Mouse (Mus musculus): ENCODE data around the gene Far2. TPM values are rescaled to one million over a fixed set of nuclear protein-coding genes. Genes with fewer than 3 reads are reported as not detected.

The Far2 gene
- polyA plus RNA-seq, 1 experiment, result 0.37 TPM

GRCm38 (mm10) chr6:148132314-148132713 lies 85.3 kb downstream of the Far2 start:
- no peak for TF ChIP-seq EP300 (IDR thresholded peaks at IDR 0.05; ENCODE audit: insufficient read depth, low read depth, low read length)
- no peak for TF ChIP-seq POLR2A (IDR thresholded peaks at IDR 0.05; ENCODE audit: insufficient read depth, low read length)
- TF ChIP-seq CTCF (IDR thresholded peaks at IDR 0.05; ENCODE audit: low read depth, low read length), result no peak
- no peak overlapping the region for H3K9ac ChIP-seq (ENCODE audit: low read depth, poor library complexity, severe bottlenecking)
- H3K9me3 ChIP-seq (replicated peaks; ENCODE audit: control insufficient read depth, insufficient read depth, low read length, poor library complexity, severe bottlenecking), result peaks cover 7% of the 10 kb centered on the region; the same call in 1 of the 2 replicates
- H3K27ac ChIP-seq (ENCODE audit: insufficient read depth, low read length), result no peak overlapping the region
- H3K4me1 ChIP-seq (ENCODE audit: control insufficient read depth, insufficient read depth, low read length), result no peaks in the 10 kb centered on the region
- no peak overlapping the region for H3K4me3 ChIP-seq (ENCODE audit: low read depth, low read length)
- H3K27me3 ChIP-seq (ENCODE audit: control insufficient read depth, insufficient read depth, low read length, poor library complexity, severe bottlenecking), result no peaks in the 10 kb centered on the region
- H3K36me3 ChIP-seq (ENCODE audit: control insufficient read depth, insufficient read depth, low read length, poor library complexity, severe bottlenecking), result no peaks in the 10 kb centered on the region

- Histone ChIP-seq H3K27ac (ENCODE audit: insufficient read depth, low read length) (no peak overlapping the region), H3K9ac (ENCODE audit: low read depth, poor library complexity, severe bottlenecking) (no peak overlapping the region), H3K4me1 (ENCODE audit: control insufficient read depth, insufficient read depth, low read length) (no peaks in the 10 kb centered on the region), H3K9me3 (replicated peaks; ENCODE audit: control insufficient read depth, insufficient read depth, low read length, poor library complexity, severe bottlenecking) (peaks cover 7% of the 10 kb centered on the region; the same call in 1 of the 2 replicates), H3K36me3 (ENCODE audit: control insufficient read depth, insufficient read depth, low read length, poor library complexity, severe bottlenecking) (no peaks in the 10 kb centered on the region), H3K4me3 (ENCODE audit: low read depth, low read length) (no peak overlapping the region), H3K27me3 (ENCODE audit: control insufficient read depth, insufficient read depth, low read length, poor library complexity, severe bottlenecking) (no peaks in the 10 kb centered on the region)
- TF ChIP-seq POLR2A (IDR thresholded peaks at IDR 0.05; ENCODE audit: insufficient read depth, low read length) (no peak), EP300 (IDR thresholded peaks at IDR 0.05; ENCODE audit: insufficient read depth, low read depth, low read length) (no peak), CTCF (IDR thresholded peaks at IDR 0.05; ENCODE audit: low read depth, low read length) (no peak)
These were observed 86.5 kb downstream of the Far2 start for GRCm38 (mm10) chr6:148133536-148133935.

DNA sequence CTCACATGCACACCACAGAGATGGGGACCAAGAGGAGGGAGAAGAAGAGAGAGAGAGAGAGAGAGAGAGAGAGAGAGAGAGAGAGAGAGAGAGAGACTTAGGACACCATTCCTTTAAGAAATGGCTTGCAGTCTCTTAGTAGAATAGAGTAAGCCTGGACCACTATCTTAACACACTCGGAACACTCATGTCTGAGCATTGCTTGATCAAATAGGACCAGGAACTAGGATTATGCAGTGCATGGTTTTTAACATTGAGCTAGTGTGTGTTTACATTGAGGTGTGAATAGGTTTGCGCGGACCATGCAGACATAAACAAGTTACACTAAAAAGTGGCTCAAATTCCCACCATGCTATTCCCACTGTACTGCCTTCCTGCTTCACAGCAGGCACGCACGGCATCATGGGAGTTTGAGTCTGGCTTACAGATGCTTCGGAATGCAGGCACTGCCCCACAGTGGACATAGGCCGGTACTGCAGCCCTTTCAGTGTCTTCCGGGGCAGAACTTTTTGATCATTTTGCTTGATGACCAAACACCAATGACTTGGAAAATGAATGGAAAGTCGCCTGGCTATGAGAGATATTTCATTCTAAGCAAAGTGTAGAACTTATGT lies 88.8 kb downstream of the Far2 start:
- Histone ChIP-seq H3K9ac (ENCODE audit: low read depth, poor library complexity, severe bottlenecking) (no peak overlapping the region), H3K4me3 (ENCODE audit: low read depth, low read length) (no peak overlapping the region), H3K9me3 (replicated peaks; ENCODE audit: control insufficient read depth, insufficient read depth, low read length, poor library complexity, severe bottlenecking) (no peaks in the 10 kb centered on the region), H3K4me1 (ENCODE audit: control insufficient read depth, insufficient read depth, low read length) (no peaks in the 10 kb centered on the region), H3K27me3 (ENCODE audit: control insufficient read depth, insufficient read depth, low read length, poor library complexity, severe bottlenecking) (no peaks in the 10 kb centered on the region), H3K36me3 (ENCODE audit: control insufficient read depth, insufficient read depth, low read length, poor library complexity, severe bottlenecking) (no peaks in the 10 kb centered on the region), H3K27ac (ENCODE audit: insufficient read depth, low read length) (no peak overlapping the region)
- TF ChIP-seq CTCF (IDR thresholded peaks at IDR 0.05; ENCODE audit: low read depth, low read length) (peak; percentile 90), POLR2A (IDR thresholded peaks at IDR 0.05; ENCODE audit: insufficient read depth, low read length) (no peak), EP300 (IDR thresholded peaks at IDR 0.05; ENCODE audit: insufficient read depth, low read depth, low read length) (0 out of 2 replicates have a peak, but pooled peaks have one; percentile 7)

- Histone ChIP-seq H3K36me3 (ENCODE audit: control insufficient read depth, insufficient read depth, low read length, poor library complexity, severe bottlenecking) (no peaks in the 10 kb centered on the region), H3K9me3 (replicated peaks; ENCODE audit: control insufficient read depth, insufficient read depth, low read length, poor library complexity, severe bottlenecking) (no peaks in the 10 kb centered on the region), H3K27me3 (ENCODE audit: control insufficient read depth, insufficient read depth, low read length, poor library complexity, severe bottlenecking) (no peaks in the 10 kb centered on the region; the same call in 1 of the 2 replicates), H3K4me3 (ENCODE audit: low read depth, low read length) (no peak overlapping the region), H3K4me1 (ENCODE audit: control insufficient read depth, insufficient read depth, low read length) (no peaks in the 10 kb centered on the region), H3K27ac (ENCODE audit: insufficient read depth, low read length) (no peak overlapping the region), H3K9ac (ENCODE audit: low read depth, poor library complexity, severe bottlenecking) (no peak overlapping the region)
- TF ChIP-seq CTCF (IDR thresholded peaks at IDR 0.05; ENCODE audit: low read depth, low read length) (no peak), POLR2A (IDR thresholded peaks at IDR 0.05; ENCODE audit: insufficient read depth, low read length) (no peak), EP300 (IDR thresholded peaks at IDR 0.05; ENCODE audit: insufficient read depth, low read depth, low read length) (no peak)
These were observed 92.4 kb downstream of the Far2 start for GRCm38 (mm10) chr6:148139288-148139995.

GRCm38 (mm10) chr6:148141874-148142273 lies 94.8 kb downstream of the Far2 start:
- H3K27me3 ChIP-seq (ENCODE audit: control insufficient read depth, insufficient read depth, low read length, poor library complexity, severe bottlenecking), result no peaks in the 10 kb centered on the region; the same call in 1 of the 2 replicates
- no peak overlapping the region for H3K4me3 ChIP-seq (ENCODE audit: low read depth, low read length)
- no peaks in the 10 kb centered on the region for H3K36me3 ChIP-seq (ENCODE audit: control insufficient read depth, insufficient read depth, low read length, poor library complexity, severe bottlenecking)
- H3K4me1 ChIP-seq (ENCODE audit: control insufficient read depth, insufficient read depth, low read length), result no peaks in the 10 kb centered on the region
- H3K27ac ChIP-seq (ENCODE audit: insufficient read depth, low read length), result no peak overlapping the region
- H3K9ac ChIP-seq (ENCODE audit: low read depth, poor library complexity, severe bottlenecking), result no peak overlapping the region
- no peaks in the 10 kb centered on the region for H3K9me3 ChIP-seq (replicated peaks; ENCODE audit: control insufficient read depth, insufficient read depth, low read length, poor library complexity, severe bottlenecking)
- TF ChIP-seq EP300 (IDR thresholded peaks at IDR 0.05; ENCODE audit: insufficient read depth, low read depth, low read length) (no peak), CTCF (IDR thresholded peaks at IDR 0.05; ENCODE audit: low read depth, low read length) (peak; percentile 57), POLR2A (IDR thresholded peaks at IDR 0.05; ENCODE audit: insufficient read depth, low read length) (no peak)

GRCm38 (mm10) chr6:148142421-148142820 lies 95.4 kb downstream of the Far2 start:
- H3K9me3 ChIP-seq (replicated peaks; ENCODE audit: control insufficient read depth, insufficient read depth, low read length, poor library complexity, severe bottlenecking), result no peaks in the 10 kb centered on the region
- no peak overlapping the region for H3K4me3 ChIP-seq (ENCODE audit: low read depth, low read length)
- H3K27ac ChIP-seq (ENCODE audit: insufficient read depth, low read length), result no peak overlapping the region
- H3K36me3 ChIP-seq (ENCODE audit: control insufficient read depth, insufficient read depth, low read length, poor library complexity, severe bottlenecking), result no peaks in the 10 kb centered on the region
- no peak overlapping the region for H3K9ac ChIP-seq (ENCODE audit: low read depth, poor library complexity, severe bottlenecking)
- no peaks in the 10 kb centered on the region for H3K4me1 ChIP-seq (ENCODE audit: control insufficient read depth, insufficient read depth, low read length)
- no peak for TF ChIP-seq EP300 (IDR thresholded peaks at IDR 0.05; ENCODE audit: insufficient read depth, low read depth, low read length)
- no peak for TF ChIP-seq CTCF (IDR thresholded peaks at IDR 0.05; ENCODE audit: low read depth, low read length)
- TF ChIP-seq POLR2A (IDR thresholded peaks at IDR 0.05; ENCODE audit: insufficient read depth, low read length), result no peak
- no peaks in the 10 kb centered on the region; the same call in 1 of the 2 replicates for H3K27me3 ChIP-seq (ENCODE audit: control insufficient read depth, insufficient read depth, low read length, poor library complexity, severe bottlenecking)
